Mouse (Mus musculus): ENCODE results near the gene Scn9a.

The Scn9a gene

GRCm38 (mm10) chr2:66634580-66635359, at the start of gene Scn9a:
Scn9a (minus strand) TSS chr2:66634962.
- in situ Hi-C loops (cut with MboI, MseI): no loop called here

- in situ Hi-C loops (cut with MboI, MseI): no loop called here
Observed at GRCm38 (mm10) chr2:66661988-66662387, 27.2 kb upstream of the Scn9a start.

- in situ Hi-C loops (cut with MboI, MseI): no loop called here
Observed at GRCm38 (mm10) chr2:66656430-66656829, 21.7 kb upstream of the Scn9a start.

GRCm38 (mm10) chr2:66655431-66655830, 20.7 kb upstream of the Scn9a start:
- in situ Hi-C loops (cut with MboI, MseI): no loop called here

- in situ Hi-C loops (cut with MboI, MseI): no loop called here
Observed at GRCm38 (mm10) chr2:66644384-66644783, 9.6 kb upstream of the Scn9a start.

GRCm38 (mm10) chr2:66632728-66633127, 2.0 kb downstream of the Scn9a start:
- in situ Hi-C loops (cut with MboI, MseI): no loop called here

- in situ Hi-C loops (cut with MboI, MseI): no loop called here
Observed at GRCm38 (mm10) chr2:66611091-66611490, 23.7 kb downstream of the Scn9a start.

- in situ Hi-C loops (cut with MboI, MseI): no loop called here
Observed at GRCm38 (mm10) chr2:66597313-66597712, 37.4 kb downstream of the Scn9a start.

- in situ Hi-C loops (cut with MboI, MseI): no loop called here
Observed at GRCm38 (mm10) chr2:66596145-66596544, 38.6 kb downstream of the Scn9a start.

- in situ Hi-C loops (cut with MboI, MseI): no loop called here
Observed at GRCm38 (mm10) chr2:66590151-66590550, 44.6 kb downstream of the Scn9a start.

GRCm38 (mm10) chr2:66580026-66580808, 54.5 kb downstream of the Scn9a start:
- in situ Hi-C loops (cut with MboI, MseI): no loop called here

- in situ Hi-C loops (cut with MboI, MseI): no loop called here
Observed at GRCm38 (mm10) chr2:66548254-66548653, 86.5 kb downstream of the Scn9a start.

GRCm38 (mm10) chr2:66519966-66520365, 114.8 kb downstream of the Scn9a start:
- in situ Hi-C loops (cut with MboI, MseI): no loop called here

GRCm38 (mm10) chr2:66511424-66511823, 123.3 kb downstream of the Scn9a start:
- in situ Hi-C loops (cut with MboI, MseI): no loop called here

GRCm38 (mm10) chr2:66508032-66508431, 126.7 kb downstream of the Scn9a start:
- in situ Hi-C loops (cut with MboI, MseI): no loop called here

- in situ Hi-C loops (cut with MboI, MseI): no loop called here
Observed at GRCm38 (mm10) chr2:66507616-66508015, 127.1 kb downstream of the Scn9a start.

GRCm38 (mm10) chr2:66502158-66502557, 132.6 kb downstream of the Scn9a start:
- in situ Hi-C loops (cut with MboI, MseI): no loop called here

- in situ Hi-C loops (cut with MboI, MseI): loop anchor here (10.0 kb wide), 1 partner anchor 550 kb away; no protein-coding TSS in a partner anchor
Observed at GRCm38 (mm10) chr2:66494556-66494955, 140.2 kb downstream of the Scn9a start.

- in situ Hi-C loops (cut with MboI, MseI): no loop called here
Observed at GRCm38 (mm10) chr2:66478395-66478794, 156.4 kb downstream of the Scn9a start.

- in situ Hi-C loops (cut with MboI, MseI): no loop called here
Observed at GRCm38 (mm10) chr2:66473181-66473822, 161.5 kb downstream of the Scn9a start.

- in situ Hi-C loops (cut with MboI, MseI): no loop called here
Observed at GRCm38 (mm10) chr2:66465484-66465883, 169.3 kb downstream of the Scn9a start.

- in situ Hi-C loops (cut with MboI, MseI): no loop called here
Observed at GRCm38 (mm10) chr2:66464874-66465458, 169.8 kb downstream of the Scn9a start.

All from regulatory T cell (primary cell).